Mouse (Mus musculus): ENCODE measurements at regions not wholly inside any gene's neighbourhood (a gene's known extent, or its start where the extent isn't known, plus 50 kb on each side); places are given as distances from the start of the nearest gene placed in this dataset.

GRCm38 (mm10) chr14:48753517-48754079 lies 80.0 kb upstream of the Otx2 start:
- no peak for DNase-seq (ENCODE audit: low spot score)

GRCm38 (mm10) chr14:48753084-48753483 lies 79.5 kb upstream of the Otx2 start:
- DNase-seq (ENCODE audit: low spot score) = no peak

GRCm38 (mm10) chr14:48752579-48752905 lies 78.9 kb upstream of the Otx2 start:
- DNase-seq (ENCODE audit: low spot score) = no peak

GRCm38 (mm10) chr14:48751751-48752578 lies 78.3 kb upstream of the Otx2 start:
- no peak for DNase-seq (ENCODE audit: low spot score)

- no peak for DNase-seq (ENCODE audit: low spot score)
Observed at GRCm38 (mm10) chr14:48750994-48751393, 77.4 kb upstream of the Otx2 start.

- DNase-seq (ENCODE audit: low spot score) = no peak
Observed at GRCm38 (mm10) chr14:48748976-48749375, 75.4 kb upstream of the Otx2 start.

- DNase-seq (ENCODE audit: low spot score) = no peak
Observed at GRCm38 (mm10) chr14:48747936-48748335, 74.3 kb upstream of the Otx2 start.

GRCm38 (mm10) chr14:48740942-48741602 lies 67.5 kb upstream of the Otx2 start:
- no peak for DNase-seq (ENCODE audit: low spot score)

GRCm38 (mm10) chr14:48739121-48739520 lies 65.5 kb upstream of the Otx2 start:
- DNase-seq (ENCODE audit: low spot score) = no peak

- DNase-seq (ENCODE audit: low spot score) = no peak
Observed at GRCm38 (mm10) chr14:48738641-48739040, 65.0 kb upstream of the Otx2 start.

- DNase-seq (ENCODE audit: low spot score) = no peak
Observed at GRCm38 (mm10) chr14:48738213-48738612, 64.6 kb upstream of the Otx2 start.

GRCm38 (mm10) chr14:48736969-48737860 lies 63.6 kb upstream of the Otx2 start:
- DNase-seq (ENCODE audit: low spot score) = no peak

GRCm38 (mm10) chr14:48736211-48736610 lies 62.6 kb upstream of the Otx2 start:
- no peak for DNase-seq (ENCODE audit: low spot score)

- no peak for DNase-seq (ENCODE audit: low spot score)
Observed at GRCm38 (mm10) chr14:48729996-48730395, 56.4 kb upstream of the Otx2 start.
